Mouse (Mus musculus) heart, postnatal 0 days (tissue): ENCODE measurements around the gene Itpr2. TPM values are rescaled to one million over a fixed set of nuclear protein-coding genes. Genes with fewer than 3 reads are reported as not detected.

Experiments used
- ATAC-seq: fragments of 200-750 bp; cut with Nextera tagmentation; 2 replicates; pipeline ENCODE4 v1.8.0; 2017; ENCODE audit warnings: low read depth, moderate number of reproducible peaks, moderate library complexity; ENCODE audit not compliant: insufficient read depth
- DNase-seq: peaks from one replicate; pipeline ENCODE4 v3.0.0-alpha.2; 2016; ENCODE audit warnings: low spot score
- H3K27ac ChIP-seq: fragments of 300-500 bp; sonication (generic); 2 replicates; pipeline ENCODE4 v1.5.1; 2014; ENCODE audit warnings: low read depth, mild to moderate bottlenecking
- H3K27me3 ChIP-seq: fragments of 300-500 bp; sonication (generic); 2 replicates; pipeline ENCODE4 v1.6.1; 2014; ENCODE audit warnings: low read length, mixed read lengths; ENCODE audit not compliant: control insufficient read depth, insufficient read depth
- H3K36me3 ChIP-seq: fragments of 300-500 bp; sonication (generic); replicated peaks from 2 replicates; pipeline ENCODE4 v1.6.1; 2014; ENCODE audit warnings: low read length, mixed read lengths; ENCODE audit not compliant: control insufficient read depth, insufficient read depth
- H3K4me1 ChIP-seq: fragments of 300-500 bp; sonication (generic); 2 replicates; pipeline ENCODE4 v1.6.1; 2014; ENCODE audit warnings: antibody characterized with exemption; ENCODE audit not compliant: control insufficient read depth, insufficient read depth
- H3K4me2 ChIP-seq: fragments of 300-500 bp; sonication (generic); 2 replicates; pipeline ENCODE4 v1.6.1; 2014; ENCODE audit warnings: low read depth, mild to moderate bottlenecking, low read length, moderate library complexity
- H3K4me3 ChIP-seq: fragments of 300-500 bp; sonication (generic); 2 replicates; pipeline ENCODE4 v1.5.1; 2014; ENCODE audit warnings: low read depth, low read length
- H3K9ac ChIP-seq: fragments of 300-500 bp; sonication (generic); replicated peaks from 2 replicates; pipeline ENCODE4 v1.6.1; 2014; ENCODE audit warnings: low read depth, low read length, mixed read lengths
- H3K9me3 ChIP-seq: fragments of 300-500 bp; sonication (generic); replicated peaks from 2 replicates; pipeline ENCODE4 v1.6.1; 2016; ENCODE audit warnings: low read length; ENCODE audit not compliant: control insufficient read depth
- CTCF ChIP-seq: IDR thresholded peaks from 2 replicates; pipeline ENCODE4 v1.5.1; 2016; ENCODE audit warnings: antibody characterized with exemption, control low read depth, low read depth
- EP300 ChIP-seq: IDR thresholded peaks from 2 replicates; pipeline ENCODE4 v1.6.1; 2016; ENCODE audit warnings: antibody characterized with exemption, low read depth
- WGBS: fragments of 180-500 bp; shearing (Covaris S2); extraction: QIAGEN DNeasy Blood & Tissue Kit; methylation state at CpG from one replicate; pipeline ENCODE4 v1.1.7; 2014; 5-methylcytosine and 5-hydroxymethylcytosine counted together
- polyA plus RNA-seq: library from polyadenylated mRNA; unstranded; fragments of >200 nt; fragmentation: Nextera tagmentation; extraction: Ambion mirVana; gene quantifications from 2 replicates; pipeline ENCODE4 v1.2.1, GENCODE M21; 2015
- total RNA-seq: library from RNA; depleted of rRNA; stranded (reverse); fragments of >200 nt; gene quantifications from 2 replicates; pipeline ENCODE4 v1.2.3, GENCODE M21; 2014; ENCODE audit warnings: low replicate concordance

Itpr2 gene
- total and polyA plus RNA-seq, 2 experiments from 2014 or later = 26.5 to 59.5 TPM

GRCm38 (mm10) chr6:146515936-146516335 lies 13.9 kb upstream of the Itpr2 start:
- no peaks in the 10 kb centered on the region for H3K27me3 ChIP-seq
- no peak overlapping the region for H3K4me3 ChIP-seq
- 67% methylated on average over 6 of the region's 6 CpGs for WGBS
- no peak for TF ChIP-seq CTCF
- H3K4me1 ChIP-seq = peaks cover 11% of the 10 kb centered on the region
- no peaks in the 10 kb centered on the region for H3K9me3 ChIP-seq
- H3K27ac ChIP-seq = peak overlapping the region; percentile 36; the same call in 1 of the 2 replicates
- no peaks in the 10 kb centered on the region for H3K36me3 ChIP-seq
- ATAC-seq (no peak), DNase-seq (no peak)
- H3K4me2 ChIP-seq = no peak overlapping the region
- H3K9ac ChIP-seq = no peak overlapping the region

GRCm38 (mm10) chr6:146514531-146514948 lies 12.5 kb upstream of the Itpr2 start:
- Histone ChIP-seq H3K36me3 (no peaks in the 10 kb centered on the region), H3K4me1 (peaks cover 11% of the 10 kb centered on the region), H3K27me3 (no peaks in the 10 kb centered on the region), H3K9ac (no peak overlapping the region), H3K4me3 (no peak overlapping the region), H3K4me2 (no peak overlapping the region), H3K27ac (peak overlapping the region; percentile 22; the same call in 1 of the 2 replicates), H3K9me3 (no peaks in the 10 kb centered on the region)
- ATAC-seq (peak; percentile 34; the same call in 1 of the 2 replicates), DNase-seq (peak; percentile 28)
- TF ChIP-seq EP300 (no peak), CTCF (no peak)
- 37% methylated on average over 7 of the region's 7 CpGs for WGBS

- DNase-seq (peak; percentile 36), ATAC-seq (peak; percentile 78; the same call in 1 of the 2 replicates)
- Histone ChIP-seq H3K4me1 (peaks cover 11% of the 10 kb centered on the region), H3K4me3 (no peak overlapping the region), H3K27me3 (no peaks in the 10 kb centered on the region), H3K4me2 (no peak overlapping the region), H3K9me3 (no peaks in the 10 kb centered on the region), H3K27ac (peak overlapping the region; percentile 1; the same call in 1 of the 2 replicates), H3K36me3 (no peaks in the 10 kb centered on the region), H3K9ac (no peak overlapping the region)
- TF ChIP-seq CTCF = no peak
- TF ChIP-seq EP300 = no peak
- WGBS = 20% methylated on average over 5 of the region's 5 CpGs
These were observed 11.9 kb upstream of the Itpr2 start for GRCm38 (mm10) chr6:146513899-146514298.

- no peak overlapping the region for H3K4me2 ChIP-seq
- H3K9ac ChIP-seq = no peak overlapping the region
- WGBS = 68% methylated on average over 8 of the region's 8 CpGs
- no peaks in the 10 kb centered on the region for H3K27me3 ChIP-seq
- DNase-seq = no peak
- peaks cover 11% of the 10 kb centered on the region for H3K4me1 ChIP-seq
- ATAC-seq = no peak
- TF ChIP-seq EP300 = no peak
- TF ChIP-seq CTCF = no peak
- no peak overlapping the region for H3K4me3 ChIP-seq
- H3K36me3 ChIP-seq = no peaks in the 10 kb centered on the region
- no peak overlapping the region; the same call in 1 of the 2 replicates for H3K27ac ChIP-seq
- no peaks in the 10 kb centered on the region for H3K9me3 ChIP-seq
These were observed 11.4 kb upstream of the Itpr2 start for GRCm38 (mm10) chr6:146513384-146513783.

GRCm38 (mm10) chr6:146511511-146511910 lies 9.5 kb upstream of the Itpr2 start:
- Histone ChIP-seq H3K4me2 (no peak overlapping the region), H3K9me3 (no peaks in the 10 kb centered on the region), H3K27me3 (no peaks in the 10 kb centered on the region), H3K9ac (no peak overlapping the region), H3K27ac (no peak overlapping the region), H3K4me3 (no peak overlapping the region), H3K4me1 (peaks cover 11% of the 10 kb centered on the region), H3K36me3 (no peaks in the 10 kb centered on the region)
- DNase-seq = no peak
- WGBS = 90% methylated on average over 8 of the region's 8 CpGs
- no peak for TF ChIP-seq CTCF
- TF ChIP-seq EP300 = no peak
- no peak for ATAC-seq

- no peak for ATAC-seq
These were observed 7.9 kb upstream of the Itpr2 start for GRCm38 (mm10) chr6:146509891-146510290.

More at GRCm38 (mm10) chr6:146509891-146510290, 7.9 kb upstream of the Itpr2 start:
- no peaks in the 10 kb centered on the region for H3K9me3 ChIP-seq
- no peaks in the 10 kb centered on the region for H3K36me3 ChIP-seq
- no peaks in the 10 kb centered on the region for H3K27me3 ChIP-seq
- 58% methylated on average over 2 of the region's 2 CpGs for WGBS
- H3K4me2 ChIP-seq = no peak overlapping the region
- no peak overlapping the region for H3K27ac ChIP-seq
- no peak for TF ChIP-seq CTCF
- no peak for TF ChIP-seq EP300
- no peak overlapping the region for H3K9ac ChIP-seq
- no peak overlapping the region for H3K4me3 ChIP-seq
- no peak for DNase-seq
- peaks cover 10% of the 10 kb centered on the region for H3K4me1 ChIP-seq
